Mouse (Mus musculus) embryonic facial prominence, embryonic 11.5 days (tissue): Measurements from ENCODE around the gene Ddit4. TPM values are rescaled to one million over a fixed set of nuclear protein-coding genes. Genes with fewer than 3 reads are reported as not detected.

Experiments used
- ATAC-seq: fragments of 200-750 bp; cut with Nextera tagmentation; replicated peaks from 2 replicates; pipeline ENCODE4 v1.8.0; 2017; ENCODE audit warnings: low read depth; ENCODE audit not compliant: insufficient number of reproducible peaks, low FRiP score, low TSS enrichment
- DNase-seq: peaks from one replicate; pipeline ENCODE4 v3.0.0-alpha.2; 2015; ENCODE audit warnings: low spot score
- H3K27ac ChIP-seq: fragments of 300-500 bp; sonication (generic); replicated peaks from 2 replicates; pipeline ENCODE4 v1.5.1; 2014; ENCODE audit warnings: mild to moderate bottlenecking, low read depth, low read length, control low read depth
- H3K27me3 ChIP-seq: fragments of 300-500 bp; sonication (generic); 2 replicates; pipeline ENCODE4 v1.6.1; 2014; ENCODE audit warnings: mild to moderate bottlenecking, low read length, moderate library complexity, mixed read lengths; ENCODE audit not compliant: control insufficient read depth, insufficient read depth
- H3K36me3 ChIP-seq: fragments of 300-500 bp; sonication (generic); replicated peaks from 2 replicates; pipeline ENCODE4 v1.6.1; 2014; ENCODE audit warnings: low read depth, mild to moderate bottlenecking, low read length, moderate library complexity, mixed read lengths; ENCODE audit not compliant: control insufficient read depth, insufficient read depth
- H3K4me1 ChIP-seq: fragments of 300-500 bp; sonication (generic); 2 replicates; pipeline ENCODE4 v1.6.1; 2014; ENCODE audit warnings: low read length, mixed read lengths; ENCODE audit not compliant: control insufficient read depth, insufficient read depth
- H3K4me2 ChIP-seq: fragments of 300-500 bp; sonication (generic); 2 replicates; pipeline ENCODE4 v1.6.1; 2014; ENCODE audit warnings: low read depth, mild to moderate bottlenecking, control low read depth, low read length, moderate library complexity
- H3K4me3 ChIP-seq: fragments of 300-500 bp; sonication (generic); 2 replicates; pipeline ENCODE4 v1.5.1; 2014; ENCODE audit warnings: low read depth, low read length, control low read depth
- H3K9ac ChIP-seq: fragments of 300-500 bp; sonication (generic); replicated peaks from 2 replicates; pipeline ENCODE4 v1.6.1; 2014; ENCODE audit warnings: mild to moderate bottlenecking, control low read depth, low read length
- H3K9me3 ChIP-seq: fragments of 300-500 bp; sonication (generic); replicated peaks from 2 replicates; pipeline ENCODE4 v1.6.1; 2016; ENCODE audit warnings: mild to moderate bottlenecking, low read length, inconsistent platforms, mixed read lengths; ENCODE audit not compliant: control insufficient read depth
- WGBS: fragments of 180-500 bp; shearing (Covaris S2); extraction: QIAGEN DNeasy Blood & Tissue Kit; methylation state at CpG from one replicate; pipeline ENCODE4 v1.1.7; 2014; 5-methylcytosine and 5-hydroxymethylcytosine counted together
- polyA plus RNA-seq: library from polyadenylated mRNA; unstranded; fragments of >200 nt; fragmentation: Nextera tagmentation; extraction: Ambion mirVana; gene quantifications from 2 replicates; pipeline ENCODE4 v1.2.1, GENCODE M21; 2014

Gene Ddit4
- polyA plus RNA-seq, 1 experiment from 2014 or later: 6.3 TPM

- WGBS: 1% methylated on average over 25 of the region's 25 CpGs
- H3K4me3 ChIP-seq: peak overlapping the region; percentile 50
- H3K27me3 ChIP-seq: no peaks in the 10 kb centered on the region
- peaks cover 13% of the 10 kb centered on the region for H3K4me1 ChIP-seq
- H3K9ac ChIP-seq: peak overlapping the region; percentile 84
- ATAC-seq (peak; percentile 15; the same call in 1 of the 2 replicates), DNase-seq (peak; percentile 88)
- peak overlapping the region; percentile 70 for H3K4me2 ChIP-seq
- H3K9me3 ChIP-seq: no peaks in the 10 kb centered on the region
- H3K27ac ChIP-seq: peak overlapping the region; percentile 83
- H3K36me3 ChIP-seq: no peaks in the 10 kb centered on the region
Measured at GRCm38 (mm10) chr10:59969821-59970449, 18.3 kb upstream of the Ddit4 start.

- Histone ChIP-seq H3K9ac (no peak overlapping the region), H3K9me3 (no peaks in the 10 kb centered on the region), H3K4me2 (no peak overlapping the region), H3K27me3 (no peaks in the 10 kb centered on the region), H3K4me3 (no peak overlapping the region), H3K27ac (no peak overlapping the region), H3K4me1 (peaks cover 16% of the 10 kb centered on the region), H3K36me3 (no peaks in the 10 kb centered on the region)
- DNase-seq (no peak), ATAC-seq (no peak)
- 91% methylated on average over 6 of the region's 6 CpGs for WGBS
Measured at GRCm38 (mm10) chr10:59967309-59967942, 15.8 kb upstream of the Ddit4 start.

- ATAC-seq (no peak), DNase-seq (no peak)
- H3K4me1 ChIP-seq: peaks cover 16% of the 10 kb centered on the region
- H3K27me3 ChIP-seq: no peaks in the 10 kb centered on the region
- H3K9ac ChIP-seq: no peak overlapping the region
- WGBS: 91% methylated on average over 6 of the region's 6 CpGs
- H3K36me3 ChIP-seq: no peaks in the 10 kb centered on the region
- no peak overlapping the region for H3K4me2 ChIP-seq
- H3K9me3 ChIP-seq: no peaks in the 10 kb centered on the region
- H3K27ac ChIP-seq: peak overlapping the region; percentile 95; the same call in 1 of the 2 replicates
- no peak overlapping the region for H3K4me3 ChIP-seq
Measured at GRCm38 (mm10) chr10:59966743-59967142, 15.1 kb upstream of the Ddit4 start.

GRCm38 (mm10) chr10:59965788-59966187 is 14.2 kb upstream of the Ddit4 start:
- H3K9me3 ChIP-seq: no peaks in the 10 kb centered on the region
- DNase-seq: peak; percentile 89
- H3K4me2 ChIP-seq: no peak overlapping the region; the same call in 1 of the 2 replicates
- H3K27ac ChIP-seq: peak overlapping the region; percentile 95
- no peaks in the 10 kb centered on the region for H3K36me3 ChIP-seq
- H3K4me1 ChIP-seq: peaks cover 16% of the 10 kb centered on the region
- peak overlapping the region; percentile 51 for H3K9ac ChIP-seq
- no peaks in the 10 kb centered on the region for H3K27me3 ChIP-seq
- H3K4me3 ChIP-seq: no peak overlapping the region
- peak; percentile 61; the same call in 1 of the 2 replicates for ATAC-seq
- 25% methylated on average over 8 of the region's 8 CpGs for WGBS

- peak overlapping the region; percentile 51 for H3K9ac ChIP-seq
- no peak for ATAC-seq
- 25% methylated on average over 9 of the region's 9 CpGs for WGBS
Measured at GRCm38 (mm10) chr10:59965362-59965695, 13.7 kb upstream of the Ddit4 start.

GRCm38 (mm10) chr10:59964504-59965361 is 13.1 kb upstream of the Ddit4 start:
- peak overlapping the region; percentile 95 for H3K27ac ChIP-seq
- H3K9me3 ChIP-seq: no peaks in the 10 kb centered on the region
- H3K4me2 ChIP-seq: peak overlapping the region; percentile 32
- DNase-seq: peak; percentile 84
- no peaks in the 10 kb centered on the region for H3K36me3 ChIP-seq
- peak overlapping the region; percentile 16; the same call in 1 of the 2 replicates for H3K4me3 ChIP-seq
- no peaks in the 10 kb centered on the region for H3K27me3 ChIP-seq
- peaks cover 11% of the 10 kb centered on the region; the same call in 1 of the 2 replicates for H3K4me1 ChIP-seq
- H3K9ac ChIP-seq: peak overlapping the region; percentile 51
- WGBS: 2% methylated on average over 21 of the region's 23 CpGs
- ATAC-seq: peak; percentile 76

More at GRCm38 (mm10) chr10:59965362-59965695, 13.7 kb upstream of the Ddit4 start:
- Histone ChIP-seq H3K4me3 (no peak overlapping the region), H3K4me1 (peaks cover 12% of the 10 kb centered on the region), H3K27ac (peak overlapping the region; percentile 95), H3K4me2 (peak overlapping the region; percentile 32), H3K9me3 (no peaks in the 10 kb centered on the region), H3K27me3 (no peaks in the 10 kb centered on the region), H3K36me3 (no peaks in the 10 kb centered on the region)
- DNase-seq: no peak

GRCm38 (mm10) chr10:59963609-59964008 is 12.0 kb upstream of the Ddit4 start:
- no peaks in the 10 kb centered on the region for H3K9me3 ChIP-seq

More at GRCm38 (mm10) chr10:59963609-59964008, 12.0 kb upstream of the Ddit4 start:
- ATAC-seq (no peak), DNase-seq (no peak)
- Histone ChIP-seq H3K4me1 (peaks cover 11% of the 10 kb centered on the region; the same call in 1 of the 2 replicates), H3K4me2 (no peak overlapping the region), H3K27ac (0 out of 2 replicates have a peak overlapping the region, but pooled peaks have one; percentile 95), H3K27me3 (no peaks in the 10 kb centered on the region), H3K9ac (no peak overlapping the region), H3K36me3 (no peaks in the 10 kb centered on the region), H3K4me3 (no peak overlapping the region)
- WGBS: 64% methylated on average over 2 of the region's 2 CpGs
